14 mouse cellular contexts compared by ENCODE assay signal in the genomic region with DNA sequence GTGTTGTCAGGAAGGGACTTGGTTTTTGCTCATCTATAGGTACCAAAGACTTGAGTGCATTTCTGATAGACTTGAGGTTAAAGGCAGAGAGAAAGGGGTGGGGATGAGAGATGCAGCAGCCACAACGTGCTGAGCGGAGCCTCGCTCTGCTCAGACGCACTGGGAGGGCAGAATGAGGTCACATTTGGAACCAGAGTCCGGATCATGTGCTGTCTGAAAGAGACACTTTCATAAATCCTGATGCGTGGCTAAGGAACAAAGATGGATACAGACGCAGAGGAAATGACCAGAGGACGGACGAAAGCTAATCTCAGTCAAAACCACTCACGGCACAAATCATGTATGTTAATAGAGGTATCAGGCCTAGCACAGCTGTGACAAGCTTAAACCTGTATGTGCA.
A peak's percentile ranks its signal among the peaks of the same experiment; 100 is the strongest.
DNase-seq lines count a peak whose midpoint lies in the region; ATAC-seq lines count a peak whose summit lies in the region.
"Had no signal": no experiment of that assay in that cellular context is flagged by ENCODE, and none has a peak within 500 bp of the region (broad histone marks: within the 10 kb centered on the region; RNA-seq: fewer than 3 reads in every experiment).

No protein-coding gene starts in this region.

- no peak overlapping the region for H3K9ac ChIP-seq in heart, embryonic 15.5 days
- H3K9ac ChIP-seq: embryonic facial prominence, embryonic 12.5 days; lung, embryonic 15.5 days had no signal

- no peak overlapping the region for H3K4me2 ChIP-seq in heart, embryonic 15.5 days
- H3K4me2 ChIP-seq: embryonic facial prominence, embryonic 12.5 days; lung, embryonic 15.5 days had no signal

- 64% methylated on average over 10 of the region's 10 CpGs for WGBS in heart, embryonic 15.5 days

- peak overlapping the region; percentile 36 for H3K27ac ChIP-seq in heart, embryonic 15.5 days
- H3K27ac ChIP-seq: embryonic facial prominence, embryonic 12.5 days; hindbrain, postnatal 0 days; lung, embryonic 15.5 days had no signal

- no peak overlapping the region for H3K4me3 ChIP-seq in heart, embryonic 15.5 days
- H3K4me3 ChIP-seq: embryonic facial prominence, embryonic 12.5 days; lung, embryonic 15.5 days; myocyte had no signal

- intact Hi-C loops in gastrocnemius, postnatal 14 days (cut with DNase I; ENCODE audit: low total_unique reads): no loop called here

- no peaks in the 10 kb centered on the region for H3K36me3 ChIP-seq in heart, embryonic 15.5 days
- H3K36me3 ChIP-seq: embryonic facial prominence, embryonic 12.5 days; lung, embryonic 15.5 days had no signal

- H3K9me3 ChIP-seq in heart, embryonic 15.5 days (replicated peaks): no peaks in the 10 kb centered on the region
- H3K9me3 ChIP-seq: embryonic facial prominence, embryonic 12.5 days; lung, embryonic 15.5 days had no signal

- H3K27me3 ChIP-seq in heart, embryonic 15.5 days: peaks cover 2% of the 10 kb centered on the region; the same call in 1 of the 2 replicates
- H3K27me3 ChIP-seq: embryonic facial prominence, embryonic 12.5 days; lung, embryonic 15.5 days had no signal

- no peak for ATAC-seq in heart, embryonic 15.5 days (replicated peaks; ENCODE audit: insufficient number of reproducible peaks, insufficient read depth, low FRiP score, low read depth)
- ATAC-seq: hindbrain, postnatal 0 days had no signal

- H3K4me1 ChIP-seq in heart, embryonic 15.5 days (replicated peaks): peaks cover 31% of the 10 kb centered on the region
- H3K4me1 ChIP-seq: embryonic facial prominence, embryonic 12.5 days had no signal

- DNase-seq in gastrocnemius, postnatal 14 days: peak; percentile 35
- no peak for DNase-seq in gastrocnemius, adult 8-10 months (ENCODE audit: low spot score in 2 of 2)
- peak; percentile 55 for DNase-seq in layer of hippocampus, adult 9-11 months
- no peak for DNase-seq in layer of hippocampus, postnatal 10 days (ENCODE audit: low spot score in 2 of 2)
- DNase-seq in brain, adult 2 months (ENCODE audit: low read depth, low spot score): peak; percentile 81
- no peak for DNase-seq in right cerebral cortex, adult 18-20 months
- no peak for DNase-seq in thymus, postnatal 36 days
- DNase-seq: cerebellum, adult 18-20 months; thymus, postnatal 4 days had no signal

Comparison
In these comparisons a context has a peak if more than half of its experiments do, and no peak if none do; other contexts are left out.
1. DNase-seq: peak in gastrocnemius, postnatal 14 days (single experiment), layer of hippocampus, adult 9-11 months (single experiment) and brain, adult 2 months (single experiment); none in gastrocnemius, adult 8-10 months (0 of 2), layer of hippocampus, postnatal 10 days (0 of 2), right cerebral cortex, adult 18-20 months (single experiment) and thymus, postnatal 36 days (0 of 2).